Mouse (Mus musculus): Measurements from ENCODE around the gene Laptm5.

- peak; percentile 92; the same call in 1 of the 2 replicates for TF ChIP-seq CTCF (IDR thresholded peaks at IDR 0.05; ENCODE audit: borderline replicate concordance, control insufficient read depth, extremely low read depth, insufficient read depth, low read length, poor library complexity)
- no peak for TF ChIP-seq POLR2A (IDR thresholded peaks at IDR 0.05; ENCODE audit: control insufficient read depth, extremely low read depth, insufficient read depth, low read length, poor library complexity)
Measured at GRCm38 (mm10) chr4:130960118-130960734, 47.3 kb downstream of the Laptm5 start.

Measured in thymus, adult 2 months (tissue).